Mouse (Mus musculus): Measurements from ENCODE around the gene Npff.

Gene Npff

GRCm38 (mm10) chr15:102524892-102525485 is at the start of gene Npff:
Gene Npff, minus strand, starts transcription at chr15:102524942.
- DNase-seq, result peak; percentile 77

GRCm38 (mm10) chr15:102572081-102572480 is 47.3 kb upstream of the Npff start:
- DNase-seq, result peak; percentile 7

DNA sequence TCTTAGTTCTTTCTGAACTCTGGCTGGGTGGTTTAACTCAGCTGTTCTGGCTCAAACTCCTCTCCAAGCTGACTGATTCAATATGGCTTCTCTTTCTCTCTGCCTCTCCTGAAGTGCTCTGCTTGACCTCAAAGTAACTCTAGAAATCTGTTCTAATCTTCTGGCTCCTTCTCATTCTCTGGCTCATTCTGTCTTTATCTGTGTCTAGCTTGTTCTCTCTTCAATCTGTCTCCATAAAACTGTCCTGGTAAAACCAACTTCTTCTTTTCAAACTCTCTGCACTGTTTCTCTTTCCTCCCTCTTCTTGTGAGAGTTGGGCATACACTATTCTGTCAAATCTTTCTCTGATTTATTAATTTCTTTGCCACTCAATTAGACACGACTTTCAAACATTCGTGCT is 43.1 kb upstream of the Npff start:
- no peak for DNase-seq

GRCm38 (mm10) chr15:102563681-102564080 is 38.9 kb upstream of the Npff start:
- no peak for DNase-seq

- no peak for DNase-seq
Measured at GRCm38 (mm10) chr15:102563061-102563460, 38.3 kb upstream of the Npff start.

GRCm38 (mm10) chr15:102562491-102562890 is 37.7 kb upstream of the Npff start:
- DNase-seq, result no peak

DNA sequence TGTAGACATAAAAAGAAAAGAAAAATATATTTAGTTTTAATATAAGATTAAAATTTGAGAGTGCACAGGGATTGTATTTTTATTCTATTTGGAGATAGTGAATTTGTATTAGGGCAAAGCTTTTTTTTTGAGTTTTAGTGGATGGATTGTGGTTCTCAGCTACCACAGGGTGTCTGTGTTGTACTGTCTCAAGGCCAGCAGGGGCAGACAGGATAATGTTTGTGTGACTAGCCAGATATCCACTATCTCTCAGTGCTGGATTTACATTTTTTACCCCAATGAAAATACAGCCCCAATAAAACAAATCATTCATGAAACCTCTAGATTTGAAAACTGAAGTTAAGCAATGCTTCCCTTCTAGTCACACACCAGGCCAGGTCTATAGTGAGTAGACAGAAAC is 32.8 kb upstream of the Npff start:
- no peak for DNase-seq

- DNase-seq, result no peak
Measured at GRCm38 (mm10) chr15:102555581-102555980, 30.8 kb upstream of the Npff start.

- no peak for DNase-seq
Measured at GRCm38 (mm10) chr15:102552599-102552998, 27.9 kb upstream of the Npff start.

- no peak for DNase-seq
Measured at GRCm38 (mm10) chr15:102547478-102547877, 22.7 kb upstream of the Npff start.

DNA sequence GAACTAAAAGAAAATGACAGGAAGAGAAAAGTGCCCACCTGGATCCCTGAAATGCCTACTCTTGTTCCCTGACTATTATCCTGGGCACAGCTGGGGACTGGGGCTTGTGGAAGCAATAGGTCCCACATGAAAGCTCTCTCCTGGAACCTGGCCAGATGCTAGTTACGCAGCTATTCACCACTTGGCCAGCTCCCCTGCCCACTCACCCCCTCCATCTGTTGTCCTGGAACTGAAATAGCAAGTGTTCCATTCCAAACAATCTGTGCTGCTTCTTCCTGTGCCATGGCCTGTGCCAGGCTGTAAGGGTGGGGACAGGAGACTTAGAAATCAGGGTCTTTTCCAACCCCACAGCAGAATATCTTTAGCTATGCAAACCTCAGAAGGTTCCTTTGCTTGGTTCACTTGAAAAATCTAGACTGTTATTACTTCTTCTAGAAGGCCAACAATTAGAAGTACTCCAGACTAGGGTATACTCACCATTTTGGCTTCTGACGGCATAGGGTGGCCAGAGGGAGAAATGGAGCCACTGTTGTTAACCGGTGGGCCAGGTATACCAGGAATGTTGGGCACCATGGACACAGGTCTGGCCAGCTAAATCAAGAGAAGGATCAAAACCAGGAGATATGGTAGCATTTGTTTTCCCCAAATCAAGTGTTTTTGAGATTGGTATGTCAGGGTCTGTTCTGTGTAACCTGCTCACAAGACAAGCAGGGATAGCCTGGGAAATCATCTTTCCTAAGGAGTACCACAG is 22.1 kb upstream of the Npff start:
- peak; percentile 92 for DNase-seq

- DNase-seq, result no peak
Measured at GRCm38 (mm10) chr15:102546246-102546645, 21.5 kb upstream of the Npff start.

DNA sequence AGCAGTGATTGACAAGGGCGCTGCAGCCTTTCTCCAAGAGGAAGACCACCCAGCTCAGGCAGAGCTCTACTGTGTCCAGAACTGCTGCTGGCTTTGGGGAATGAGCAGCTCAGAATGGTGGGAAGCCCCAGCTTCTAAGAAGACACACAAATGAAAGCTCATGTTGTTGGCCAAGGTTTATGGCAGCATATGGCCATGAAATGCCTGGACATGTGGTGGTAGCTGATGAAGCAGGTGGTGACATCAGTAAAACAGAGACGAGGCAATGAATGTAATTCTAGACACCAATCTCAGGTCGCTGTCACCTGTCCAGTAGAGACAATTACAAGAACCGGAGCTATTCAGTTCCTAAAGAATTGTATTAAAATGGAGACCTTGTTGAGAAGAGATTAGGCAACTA is 20.1 kb upstream of the Npff start:
- no peak for DNase-seq

DNA sequence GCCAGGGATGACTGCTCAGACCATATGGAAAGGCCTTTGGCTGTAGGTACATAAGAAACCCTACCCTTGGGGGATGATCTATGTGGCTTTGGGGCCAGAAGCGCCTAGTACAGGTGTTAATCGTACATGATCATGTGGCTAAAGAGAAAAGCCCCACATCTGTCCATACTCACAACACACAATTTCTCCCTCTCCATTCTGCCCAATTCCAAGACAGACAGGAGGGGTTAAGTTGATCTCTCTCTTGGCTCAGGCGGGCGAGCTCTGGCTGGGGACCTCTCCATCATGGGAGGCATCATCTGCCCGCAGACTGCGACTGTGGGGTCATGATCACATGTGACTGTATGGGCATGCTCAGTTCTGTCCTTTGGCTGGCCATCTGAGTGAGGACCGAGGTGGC is 9.2 kb upstream of the Npff start:
- no peak for DNase-seq

DNA sequence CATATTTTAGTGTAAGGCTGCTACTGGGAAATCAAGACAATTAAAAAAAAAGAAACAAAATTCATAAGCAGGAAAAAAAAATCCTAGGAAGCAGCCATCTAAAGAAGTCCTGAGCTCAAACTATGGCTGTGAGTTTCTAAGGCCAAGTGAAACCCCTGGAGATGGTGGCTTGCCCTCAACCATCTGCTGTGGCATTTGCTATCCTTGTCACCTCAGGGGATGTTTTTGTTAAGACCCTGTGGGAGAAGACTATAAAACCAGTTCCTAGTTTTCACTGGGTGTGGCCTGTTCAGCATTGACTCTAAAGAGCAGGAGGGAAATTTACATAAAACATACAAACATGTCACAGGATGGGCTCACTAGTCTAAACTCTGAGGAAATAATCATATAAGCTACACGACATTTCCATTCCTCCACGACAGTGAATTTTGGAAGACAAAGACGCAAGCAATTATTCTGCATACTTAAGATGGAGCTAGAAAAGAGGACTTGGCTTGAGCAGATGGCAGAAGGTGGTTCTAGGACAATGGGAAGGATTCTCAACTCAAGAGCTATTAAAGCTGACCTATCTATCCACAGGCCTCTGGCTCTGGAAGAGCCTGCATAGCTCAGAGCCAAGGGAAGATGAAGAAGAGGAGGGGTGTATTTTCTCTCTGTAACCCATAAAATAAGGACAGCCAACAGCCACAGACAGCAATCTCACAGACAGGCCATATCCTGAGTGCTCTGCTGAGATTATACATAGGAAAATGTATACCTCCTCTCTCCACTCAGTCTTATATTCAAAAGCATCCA is 7.6 kb upstream of the Npff start:
- DNase-seq, result no peak

DNA sequence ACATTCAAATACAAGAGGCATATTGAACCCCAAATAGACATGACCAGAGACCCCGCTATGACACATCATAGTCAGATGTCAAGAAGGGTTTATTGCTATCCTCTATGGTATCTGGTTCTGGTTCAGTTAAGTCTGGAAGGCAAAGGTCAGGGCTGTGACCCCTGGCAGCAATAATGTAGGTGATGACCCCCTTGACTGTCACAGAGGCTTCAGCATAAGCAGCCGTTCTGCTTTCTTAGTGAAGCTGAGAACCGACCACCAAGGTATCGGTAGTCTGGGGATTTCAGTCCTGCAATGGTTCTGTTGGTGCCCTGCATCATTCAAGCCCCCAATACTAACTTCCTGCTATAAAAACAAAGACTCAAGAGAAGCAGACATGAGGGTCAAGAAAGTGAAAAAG is 6.8 kb upstream of the Npff start:
- DNase-seq, result no peak

GRCm38 (mm10) chr15:102530566-102530965 is 5.8 kb upstream of the Npff start:
- DNase-seq, result no peak

- DNase-seq, result no peak
Measured at GRCm38 (mm10) chr15:102528396-102528795, 3.7 kb upstream of the Npff start.

DNA sequence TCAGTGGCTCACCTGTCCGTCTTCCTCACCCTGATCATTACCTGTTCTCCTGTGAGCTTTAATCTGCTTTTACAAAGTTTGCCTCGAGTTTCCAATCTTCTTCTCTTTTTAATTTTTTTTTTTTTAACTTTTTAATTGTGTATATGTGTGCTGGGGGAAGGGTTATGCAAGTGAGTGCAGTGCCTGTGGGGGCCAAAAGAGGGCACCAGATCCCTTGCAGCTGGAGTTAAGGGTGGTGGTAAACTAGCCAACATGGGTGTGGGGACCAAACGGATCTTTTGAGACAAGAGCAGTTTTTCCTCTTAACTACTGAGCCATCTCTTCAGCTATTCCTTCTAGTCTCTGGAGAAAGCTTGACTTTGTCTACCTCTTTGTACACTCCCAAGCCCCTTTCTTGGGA is 3.2 kb upstream of the Npff start:
- DNase-seq, result no peak

- DNase-seq, result no peak
Measured at GRCm38 (mm10) chr15:102526111-102527002, 1.6 kb upstream of the Npff start.

- no peak for DNase-seq
Measured at GRCm38 (mm10) chr15:102521480-102521879, 3.3 kb downstream of the Npff start.

DNA sequence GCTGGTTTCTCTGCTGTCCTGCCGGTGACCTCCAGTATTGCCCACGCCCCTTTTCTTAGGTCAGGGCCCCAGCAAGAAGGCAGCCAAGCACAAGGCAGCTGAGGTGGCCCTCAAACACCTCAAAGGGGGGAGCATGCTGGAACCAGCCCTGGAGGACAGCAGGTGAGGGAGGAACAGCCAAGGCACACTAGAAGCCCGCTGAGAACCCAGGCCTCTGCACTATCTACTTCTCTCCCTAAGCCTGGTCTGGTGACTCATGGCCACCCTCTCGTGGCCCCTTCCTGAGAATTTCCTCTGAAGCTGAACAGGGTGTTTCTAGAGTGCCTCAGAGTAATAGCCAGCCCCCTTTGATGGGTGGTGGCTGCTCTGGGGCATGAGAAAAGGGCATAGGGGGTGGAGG is 4.3 kb downstream of the Npff start:
- no peak for DNase-seq

All from right cerebral cortex, adult 18-20 months (tissue).